Mouse (Mus musculus): ENCODE measurements around the gene Slc9b1.

DNA sequence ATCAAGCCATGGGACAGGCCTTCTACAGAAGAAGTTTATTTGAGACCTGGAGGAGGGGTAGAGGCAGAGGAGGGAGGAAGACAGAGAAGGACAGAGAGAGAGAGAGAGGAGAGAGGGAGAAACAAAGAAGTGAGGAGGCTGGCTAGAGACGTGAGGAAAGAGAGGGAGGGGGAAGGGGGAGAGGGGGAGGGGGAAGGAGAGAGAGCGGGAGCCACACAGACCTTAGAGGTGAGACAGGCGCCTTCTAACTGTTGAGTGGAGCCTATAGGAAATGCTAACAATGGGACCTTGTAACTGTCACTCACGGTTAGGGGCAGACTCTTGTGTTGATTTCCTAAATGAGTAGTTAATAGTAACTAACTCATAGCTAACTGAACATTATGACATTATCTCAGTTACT is 14.1 kb upstream of the Slc9b1 start:
- TF ChIP-seq TCF12 (IDR thresholded peaks at IDR 0.05; ENCODE audit: low read depth, low read length) (no peak), CTCF (IDR thresholded peaks at IDR 0.05 in 2 of 3, conservative IDR thresholded peaks at IDR 0.05 in 1 of 3; ENCODE audit: control insufficient read depth in 1 of 3, insufficient read depth in 1 of 3, low read depth in 2 of 3, low read length in 3 of 3, poor library complexity in 1 of 3, severe bottlenecking in 1 of 3) (no peak), GATA1 (IDR thresholded peaks at IDR 0.05; ENCODE audit: low read depth, low read length) (no peak), POLR2A (IDR thresholded peaks at IDR 0.05; ENCODE audit: control insufficient read depth in 1 of 2, insufficient read depth in 1 of 2, low read depth in 1 of 2, low read length in 2 of 2, poor library complexity in 1 of 2) (no peak), MAFK (IDR thresholded peaks at IDR 0.05; ENCODE audit: borderline replicate concordance, low read depth, low read length) (no peak), UBTF (IDR thresholded peaks at IDR 0.05; ENCODE audit: borderline replicate concordance, insufficient read depth, low read depth, low read length) (no peak), EP300 (IDR thresholded peaks at IDR 0.05; ENCODE audit: low read depth in 1 of 2, low read length in 2 of 2) (no peak), CHD1 (IDR thresholded peaks at IDR 0.05; ENCODE audit: low read depth, low read length) (no peak), ZC3H11A (IDR thresholded peaks at IDR 0.05; ENCODE audit: low read depth, low read length) (no peak)
